Mouse (Mus musculus): Measurements from ENCODE around the gene Kctd12.

Gene Kctd12

DNA sequence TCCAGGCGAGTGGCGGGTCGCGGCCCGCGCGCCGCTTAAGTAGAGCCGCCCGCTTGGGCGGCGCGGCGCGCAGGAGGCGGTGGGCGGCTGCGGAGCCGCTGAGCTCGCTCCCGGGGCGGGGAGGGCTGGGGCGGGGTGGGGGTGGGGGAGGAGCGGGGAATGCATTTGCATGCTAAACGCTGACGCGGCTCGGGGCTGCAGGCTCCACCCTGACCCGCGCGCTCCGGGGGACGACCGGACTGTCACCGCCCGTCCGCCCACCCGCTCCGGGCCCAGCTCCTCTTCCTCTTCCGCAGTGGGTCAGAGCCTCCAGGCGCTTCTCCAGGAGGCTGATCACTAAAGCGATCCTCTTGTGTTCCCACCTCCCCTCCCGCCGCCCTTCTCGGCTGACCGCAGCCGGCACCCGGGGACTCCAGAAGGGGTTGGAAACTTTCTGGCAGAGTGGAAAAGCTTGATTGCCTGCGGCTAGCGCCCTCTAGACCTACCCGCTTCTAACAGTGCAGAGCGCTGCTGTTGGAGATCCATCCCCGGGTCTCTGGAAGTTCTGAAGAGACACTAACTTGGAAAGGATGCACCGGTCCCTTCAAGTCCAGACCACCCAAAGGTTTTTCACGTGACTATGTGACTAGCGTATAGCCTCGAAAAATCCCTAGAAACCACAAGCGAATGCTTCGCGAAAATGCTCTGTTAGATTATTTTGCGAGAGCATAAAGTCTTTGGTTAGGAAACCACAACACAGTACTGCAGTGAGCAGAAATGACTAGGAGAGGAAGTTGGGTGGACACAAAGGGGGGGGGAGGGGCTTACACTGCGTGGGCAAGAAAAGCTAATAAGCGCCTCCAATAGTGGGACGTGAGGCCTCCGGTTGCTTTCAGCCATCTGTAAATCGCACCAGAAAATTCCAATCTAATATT is at the start of gene Kctd12:
Gene Kctd12 (minus strand): TSS at position 11 of the 914 bp plus-strand sequence.
- DNase-seq (ENCODE audit: low spot score), result peak; percentile 45

DNA sequence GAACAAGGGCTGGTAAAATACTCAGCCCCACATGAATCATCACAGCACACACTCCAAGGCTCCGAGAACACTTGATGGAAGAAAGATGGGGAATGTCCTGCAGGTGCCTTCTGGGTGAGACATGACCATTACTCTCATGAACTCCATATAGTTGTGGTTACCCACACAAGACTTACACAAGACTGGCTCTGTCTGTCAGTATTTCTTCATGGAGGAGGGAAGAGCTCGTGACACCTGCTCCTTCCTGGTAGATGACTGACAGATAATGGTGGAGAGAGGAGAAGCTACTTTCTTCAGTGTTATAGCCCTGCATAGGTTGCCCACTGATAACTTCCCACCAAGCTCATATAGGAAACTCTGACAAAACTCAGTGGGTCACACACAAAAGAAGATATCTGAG is 46.8 kb upstream of the Kctd12 start:
- no peak for DNase-seq (ENCODE audit: low spot score)

DNA sequence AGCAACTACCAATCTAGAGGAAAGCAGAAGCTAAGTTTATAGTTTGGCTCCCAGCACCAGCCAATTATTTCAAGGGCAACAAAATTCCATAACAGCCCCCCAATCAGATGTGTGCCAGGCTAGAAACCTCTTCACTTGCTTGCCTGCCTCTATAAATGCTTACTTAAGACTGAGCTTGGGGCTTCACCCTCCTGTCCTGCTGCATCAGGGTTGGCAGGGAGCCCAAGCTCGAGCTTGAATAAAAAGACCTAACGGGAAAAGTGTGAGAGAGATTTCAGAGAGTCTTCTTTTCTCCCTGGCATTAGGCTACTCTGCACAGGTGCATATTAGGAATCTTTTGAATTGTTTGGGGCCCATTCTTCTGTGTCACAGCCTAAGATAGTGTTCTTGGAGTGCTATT is 37.6 kb upstream of the Kctd12 start:
- no peak for DNase-seq (ENCODE audit: low spot score)

DNA sequence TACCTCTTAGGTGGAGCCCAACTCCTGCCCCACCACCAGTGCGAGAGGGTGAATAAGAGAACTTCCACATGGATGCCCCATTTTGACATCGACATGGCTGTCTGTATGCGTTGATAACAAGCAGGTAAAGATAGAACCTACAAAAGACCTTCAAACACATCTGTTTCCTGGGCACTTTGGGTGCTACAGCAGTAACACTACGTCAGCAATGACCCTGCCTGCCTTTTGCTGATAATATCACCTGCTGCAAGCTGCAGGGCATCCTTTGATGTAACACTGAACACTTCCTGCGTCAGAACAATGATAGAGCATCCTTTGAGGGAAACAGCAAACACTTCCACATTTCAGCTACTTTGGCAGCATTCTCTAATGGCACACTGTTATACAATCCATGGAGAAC is 34.6 kb upstream of the Kctd12 start:
- DNase-seq (ENCODE audit: low spot score), result no peak

DNA sequence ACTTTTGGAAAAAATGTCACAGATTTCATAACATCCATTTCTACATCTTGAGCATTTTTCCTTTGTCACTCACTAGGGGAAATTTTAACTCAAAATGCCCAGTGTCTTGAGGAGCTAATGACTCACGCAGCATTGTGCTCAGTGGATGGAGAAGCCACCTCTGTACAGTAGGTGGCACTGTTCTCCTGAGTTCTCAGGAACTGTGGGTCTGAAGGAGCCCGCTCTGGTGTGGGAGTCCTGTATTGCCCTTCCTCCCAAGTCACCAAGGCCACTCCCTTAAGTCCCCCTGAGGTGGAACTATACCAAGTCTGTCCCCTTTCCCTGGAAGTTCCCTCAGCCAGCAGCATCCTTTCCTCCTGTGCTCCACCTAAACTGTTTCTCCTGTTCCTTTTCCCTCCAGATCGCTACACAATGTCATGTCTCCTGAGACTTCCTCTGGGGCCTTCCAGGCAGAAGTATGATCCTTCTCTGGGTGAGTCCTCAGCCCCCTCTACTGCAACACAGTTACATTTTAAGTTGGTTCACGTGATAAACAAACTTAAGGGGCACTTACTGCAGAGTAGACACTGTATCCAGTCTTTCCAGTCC is 30.2 kb upstream of the Kctd12 start:
- peak; percentile 46 for DNase-seq (ENCODE audit: low spot score)

DNA sequence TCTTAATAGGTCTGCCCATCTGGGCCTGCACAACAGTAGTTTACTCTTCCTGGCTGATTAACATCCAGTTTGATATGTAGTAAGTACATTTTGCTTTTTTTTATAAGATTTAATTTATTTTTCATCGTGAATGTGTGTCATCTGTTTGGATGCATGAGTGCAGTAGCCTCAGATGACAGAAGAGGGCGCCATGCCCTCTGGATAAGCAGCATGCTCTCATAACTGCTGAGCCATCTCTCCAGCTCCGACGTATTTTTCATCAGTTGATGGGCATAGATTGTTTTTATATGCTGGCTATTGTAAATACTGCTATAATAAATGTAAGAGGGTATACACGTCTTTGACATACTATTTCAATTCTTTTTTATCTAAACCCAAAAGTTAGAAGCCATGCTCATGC is 29.3 kb upstream of the Kctd12 start:
- DNase-seq (ENCODE audit: low spot score), result peak; percentile 7

DNA sequence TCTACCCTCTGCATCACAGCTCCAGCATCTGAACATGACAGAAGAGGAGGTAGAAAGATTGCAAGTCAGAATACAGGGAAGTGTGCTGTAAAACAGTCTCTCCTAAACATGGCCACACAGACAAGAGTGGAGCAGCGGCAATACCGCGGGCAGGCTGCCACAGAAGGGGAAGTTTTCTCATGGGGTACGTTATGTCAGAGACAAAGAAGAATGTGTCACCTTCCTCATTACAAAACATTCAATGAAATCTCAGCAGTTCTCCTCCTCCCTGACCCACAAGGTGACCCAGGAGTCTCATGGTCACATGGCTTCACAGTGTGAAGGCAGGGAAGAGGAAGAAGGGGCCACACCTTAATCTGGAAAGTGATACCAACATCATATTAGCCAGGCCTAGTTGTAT is 25.3 kb upstream of the Kctd12 start:
- no peak for DNase-seq (ENCODE audit: low spot score)

DNA sequence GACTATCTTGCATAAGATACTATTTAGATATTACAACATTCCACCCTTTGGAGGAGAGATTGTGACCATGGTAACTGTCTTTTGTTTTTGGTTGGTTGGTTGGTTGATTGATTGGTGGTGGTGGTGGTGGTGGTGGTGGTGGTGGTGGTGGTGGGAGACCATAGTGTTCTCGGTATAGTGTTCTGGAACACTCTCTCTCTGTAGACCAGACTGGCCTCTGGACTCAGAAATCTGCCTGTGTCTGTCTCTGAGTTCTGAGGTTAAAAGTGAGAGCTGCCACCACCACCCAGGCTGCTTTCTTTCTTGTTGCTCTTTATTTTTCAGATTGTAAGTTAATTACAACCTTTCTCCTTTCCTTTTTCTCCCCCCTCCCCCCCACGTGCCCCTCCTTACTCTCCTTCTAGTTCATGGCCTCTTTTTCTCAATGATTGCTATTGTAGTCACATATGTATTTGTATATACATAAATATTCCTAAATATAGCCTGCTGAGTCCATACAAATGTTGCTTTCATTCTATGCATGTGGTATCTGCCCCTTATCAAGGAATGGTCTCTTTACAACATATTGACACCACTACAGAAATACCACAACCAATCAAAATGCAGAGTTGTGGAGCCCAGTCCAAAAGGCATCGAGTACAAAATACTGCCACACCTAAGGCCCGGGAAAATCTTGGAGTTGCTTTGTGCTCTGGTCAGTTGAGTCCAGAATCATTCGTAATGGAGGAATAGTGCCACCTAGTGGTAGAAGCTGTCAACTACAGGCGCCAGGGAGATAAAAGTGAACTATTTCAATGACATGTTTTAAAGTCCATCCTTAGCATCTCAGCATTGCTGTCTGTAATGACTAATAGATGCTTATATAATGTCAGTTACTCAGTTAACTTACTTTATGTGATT is 12.5 kb upstream of the Kctd12 start:
- DNase-seq (ENCODE audit: low spot score), result peak; percentile 46

DNA sequence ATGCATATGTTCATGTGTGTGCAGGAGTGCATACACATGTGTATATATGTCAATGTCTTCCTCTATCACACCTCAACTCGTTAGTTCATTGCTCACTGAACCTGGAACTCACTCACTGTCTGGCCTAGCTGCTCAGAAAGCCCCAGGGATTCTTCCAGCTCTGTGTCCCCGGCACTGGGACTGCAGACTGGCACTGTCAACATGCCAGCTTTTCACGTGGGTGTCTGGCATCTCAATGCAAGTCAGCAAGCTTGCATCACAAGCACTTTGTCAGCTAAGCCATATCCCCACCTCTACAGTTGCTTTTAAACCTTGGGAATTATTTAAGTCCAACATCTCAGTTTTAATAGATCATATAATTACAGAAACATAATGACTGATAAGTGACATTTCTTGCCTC is 8.3 kb upstream of the Kctd12 start:
- DNase-seq (ENCODE audit: low spot score), result no peak

DNA sequence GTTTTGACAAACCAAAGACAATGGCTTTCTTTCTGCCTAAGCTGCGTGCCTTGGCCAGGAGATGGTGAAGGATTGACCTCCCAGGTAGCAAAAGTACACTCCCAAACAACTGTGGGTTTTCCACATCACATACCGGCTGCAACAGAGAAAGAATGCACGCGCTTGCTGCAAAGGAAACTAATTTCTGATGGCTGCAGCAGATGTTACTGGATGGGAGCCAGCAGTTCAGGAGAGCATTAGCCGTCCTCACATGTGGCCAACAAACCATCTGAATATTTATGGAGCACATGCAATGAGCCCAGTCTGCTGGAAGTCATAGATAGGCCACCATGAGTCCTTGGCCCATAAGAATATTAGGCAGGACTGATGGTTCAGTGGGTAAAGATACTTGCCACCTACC is 7.4 kb upstream of the Kctd12 start:
- DNase-seq (ENCODE audit: low spot score), result no peak

DNA sequence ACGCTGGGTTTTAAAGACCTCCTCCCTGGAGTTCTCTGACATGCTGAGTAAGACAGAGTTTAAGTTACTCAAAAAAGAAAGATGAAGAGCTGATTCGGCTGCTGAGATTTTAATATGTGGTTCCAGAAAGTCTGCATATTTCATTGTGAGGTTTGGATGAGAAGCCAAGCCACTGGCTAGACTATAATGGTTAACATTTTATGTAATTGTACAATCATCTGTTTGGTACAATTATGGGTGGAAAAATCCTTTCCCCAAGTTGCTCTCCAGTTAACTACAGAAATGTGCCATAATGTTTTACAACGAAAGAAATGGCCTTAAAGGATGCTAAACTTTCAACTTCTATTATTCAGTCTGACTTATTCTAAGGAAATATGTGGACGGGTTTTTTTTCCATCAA is 6.8 kb upstream of the Kctd12 start:
- no peak for DNase-seq (ENCODE audit: low spot score)

DNA sequence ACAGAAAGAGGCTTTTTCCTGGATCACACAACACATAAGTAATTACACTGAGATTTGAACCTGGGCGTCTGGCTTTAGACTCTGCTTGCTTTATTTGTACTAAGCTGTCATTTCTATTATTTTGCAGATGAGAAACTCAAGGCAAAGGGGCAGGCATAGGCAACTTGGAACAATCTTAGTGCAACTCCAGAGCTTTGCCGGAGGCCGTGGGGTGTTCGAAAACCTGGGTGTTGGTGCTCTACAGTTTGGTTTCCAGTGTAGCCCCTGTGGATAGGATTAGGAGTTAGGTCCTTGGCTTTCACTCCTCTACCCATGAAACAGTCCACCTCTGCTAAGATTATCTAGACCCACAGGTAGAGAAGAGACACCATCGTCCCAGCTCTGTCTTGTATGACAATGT is 5.2 kb upstream of the Kctd12 start:
- DNase-seq (ENCODE audit: low spot score), result no peak

DNA sequence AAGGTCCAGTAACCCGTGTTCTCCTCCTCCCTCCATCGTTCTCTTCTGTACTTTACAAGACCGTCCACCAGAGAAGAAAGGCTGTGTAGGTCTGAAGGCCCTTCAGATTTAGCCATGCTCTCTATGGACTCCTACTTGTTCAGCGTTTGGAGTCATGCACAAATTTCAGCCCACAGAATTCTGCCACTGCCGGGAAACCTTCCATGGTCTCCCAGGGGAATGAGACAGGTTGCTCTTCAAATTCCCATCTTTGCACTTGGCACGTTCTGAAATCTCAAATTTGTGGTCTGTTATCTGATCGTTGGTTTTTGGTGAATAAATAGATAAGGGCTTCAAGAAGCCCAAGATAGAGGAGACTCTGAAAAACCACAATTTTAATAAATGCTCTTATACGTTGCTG is 1.2 kb upstream of the Kctd12 start:
- DNase-seq (ENCODE audit: low spot score), result no peak

DNA sequence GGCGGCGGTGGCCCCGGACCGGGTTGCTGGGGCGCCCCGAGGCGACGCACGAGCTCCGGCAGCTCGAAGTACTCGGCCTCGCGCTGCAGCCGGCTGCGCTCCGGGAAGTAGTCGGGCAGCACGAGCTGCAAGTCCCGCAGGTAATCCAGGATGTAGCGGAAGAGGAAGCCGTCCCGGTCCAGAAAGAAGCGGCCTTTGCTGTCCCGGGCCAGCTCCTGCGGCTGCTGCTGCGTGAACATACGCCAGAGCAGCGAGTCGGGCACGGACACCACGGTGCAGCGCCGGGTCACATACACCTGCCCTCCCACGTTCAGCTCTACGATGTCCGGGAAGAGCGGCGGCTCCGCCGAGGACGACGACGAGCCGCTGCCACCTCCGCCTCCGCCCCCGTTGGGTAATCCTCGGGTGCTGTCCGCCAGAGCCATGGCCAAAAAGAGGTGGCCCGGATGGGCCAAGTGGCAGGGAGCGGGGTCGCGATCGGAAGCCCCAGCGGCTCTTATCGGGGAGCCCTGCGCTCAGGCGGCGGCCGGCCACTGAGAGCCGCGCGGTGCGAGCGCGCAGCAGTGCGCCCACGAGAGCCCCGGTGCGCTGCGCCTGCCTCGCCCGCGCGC is 316 bp downstream of the Kctd12 start:
- DNase-seq (ENCODE audit: low spot score), result peak; percentile 19

DNA sequence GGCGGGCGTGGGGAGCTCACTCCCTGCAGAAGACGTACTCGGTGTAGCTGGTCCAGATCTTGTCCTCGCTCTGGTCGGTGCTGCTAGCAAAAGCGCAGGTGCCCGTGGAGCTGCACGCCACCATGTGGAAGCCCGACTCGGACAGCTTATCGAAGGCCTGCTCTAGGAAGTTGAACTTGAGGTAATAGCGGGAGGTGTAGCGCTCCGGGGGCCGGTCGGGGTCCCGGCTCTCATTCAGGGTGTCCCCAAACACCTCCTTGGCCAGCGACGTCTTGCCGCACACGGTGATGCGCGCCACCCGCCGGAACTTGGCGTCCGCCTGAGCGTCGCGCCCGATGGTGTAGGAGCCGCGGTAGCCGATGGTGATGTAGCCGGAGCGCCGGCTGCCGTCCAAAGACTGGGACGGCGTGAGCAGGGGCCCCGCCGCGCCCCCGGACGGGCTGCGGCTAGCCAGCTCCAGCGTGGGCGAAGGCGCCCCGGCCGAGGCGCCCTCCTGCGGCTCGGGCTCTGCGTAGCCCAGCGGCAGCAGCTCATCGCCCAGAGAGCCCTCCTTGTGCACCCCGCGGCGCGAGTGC is 909 bp downstream of the Kctd12 start:
- peak; percentile 52 for DNase-seq (ENCODE audit: low spot score)

DNA sequence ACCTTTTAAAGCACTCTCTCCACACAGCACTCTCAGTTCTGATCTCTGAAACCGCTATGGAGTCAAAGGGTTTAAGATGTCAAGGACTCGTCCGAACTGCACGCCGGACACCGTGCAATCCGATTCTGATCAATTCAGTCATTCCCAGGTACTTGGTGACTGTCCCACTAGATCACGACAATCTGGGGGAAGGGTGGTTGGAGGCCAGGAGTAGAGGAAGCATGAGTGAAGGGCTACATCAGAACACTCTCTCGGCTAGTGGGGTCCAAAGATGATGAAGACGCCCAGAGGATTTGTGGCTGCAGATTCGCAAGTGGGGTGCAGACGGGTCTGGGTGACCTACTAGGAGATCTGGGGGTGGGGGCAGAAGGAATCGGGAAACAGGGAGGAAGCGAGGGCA is 1.5 kb downstream of the Kctd12 start:
- DNase-seq (ENCODE audit: low spot score), result no peak

DNA sequence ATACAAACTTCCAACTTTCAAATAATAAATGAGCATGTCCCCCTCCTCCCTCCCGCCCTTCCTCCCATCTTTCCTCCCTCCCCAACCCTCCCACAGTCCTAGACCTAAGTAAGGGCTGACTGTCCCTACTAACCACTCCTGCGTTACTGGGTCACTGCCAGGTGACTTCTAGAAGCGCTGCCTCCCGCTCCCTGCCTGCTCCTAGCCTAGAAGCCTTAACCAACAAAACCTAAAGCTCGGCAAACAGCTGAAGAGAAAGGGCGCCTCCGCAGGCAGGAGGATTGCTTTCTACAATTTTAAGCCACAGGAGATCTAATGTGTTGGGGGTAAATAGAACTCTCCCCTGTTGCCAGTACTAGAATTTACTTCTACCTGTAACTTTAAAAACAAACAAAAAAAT is 2.0 kb downstream of the Kctd12 start:
- no peak for DNase-seq (ENCODE audit: low spot score)

DNA sequence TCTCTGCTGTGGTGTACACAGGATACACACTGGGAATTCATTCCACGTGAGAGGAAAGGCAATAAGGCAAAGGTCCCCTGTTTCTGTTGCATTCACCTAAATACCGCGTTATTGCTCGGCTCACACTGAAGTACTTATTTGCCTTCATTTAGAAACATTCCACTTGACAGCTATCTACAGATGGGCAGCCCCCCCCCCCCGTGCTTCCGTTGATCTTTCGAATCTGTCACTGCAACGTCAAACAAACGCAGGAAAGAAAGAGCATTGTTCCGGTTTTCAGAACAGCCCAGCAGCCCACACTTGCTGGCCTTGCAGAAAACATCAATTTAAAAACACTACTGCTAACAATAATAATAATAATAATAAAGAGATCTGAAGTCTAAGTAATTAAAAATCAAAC is 2.6 kb downstream of the Kctd12 start:
- no peak for DNase-seq (ENCODE audit: low spot score)

DNA sequence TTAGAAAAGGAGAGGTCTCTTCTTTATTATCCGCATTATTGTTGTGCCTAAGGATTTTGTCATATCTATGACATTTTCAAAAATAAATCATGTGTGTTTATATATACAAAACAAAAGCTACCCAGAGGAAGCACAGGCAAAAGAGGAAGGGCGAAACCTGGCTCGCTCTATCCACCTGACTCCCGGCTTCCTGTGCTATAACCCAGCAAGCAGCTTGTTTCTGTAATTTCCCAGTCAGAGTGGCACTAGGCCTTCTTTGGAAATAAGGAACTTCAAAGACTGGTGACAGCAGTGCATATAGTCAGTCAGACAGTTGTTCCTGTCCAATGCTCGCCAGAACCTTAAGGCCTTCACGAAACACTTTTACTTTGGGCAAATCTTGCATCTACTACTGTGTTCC is 6.6 kb downstream of the Kctd12 start:
- no peak for DNase-seq (ENCODE audit: low spot score)

DNA sequence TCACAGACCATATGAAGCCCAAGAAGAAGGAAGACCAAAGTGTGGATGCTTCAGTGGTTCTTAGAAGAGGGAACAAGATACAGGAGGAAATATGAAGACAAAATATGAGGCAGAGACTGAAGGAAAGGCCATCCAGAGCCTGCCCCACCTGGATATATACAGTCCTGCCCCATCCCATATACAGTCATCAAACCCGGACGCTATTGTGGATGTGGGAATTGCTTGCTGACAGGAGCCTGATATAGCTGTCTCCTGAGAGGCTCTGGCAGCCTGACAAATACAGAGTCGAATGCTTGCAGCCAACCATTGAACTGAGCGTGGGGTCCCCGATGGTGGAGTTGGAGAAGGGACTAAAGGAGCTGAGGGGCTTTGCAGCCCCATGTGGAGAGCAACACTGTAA is 13.6 kb downstream of the Kctd12 start:
- no peak for DNase-seq (ENCODE audit: low spot score)

DNA sequence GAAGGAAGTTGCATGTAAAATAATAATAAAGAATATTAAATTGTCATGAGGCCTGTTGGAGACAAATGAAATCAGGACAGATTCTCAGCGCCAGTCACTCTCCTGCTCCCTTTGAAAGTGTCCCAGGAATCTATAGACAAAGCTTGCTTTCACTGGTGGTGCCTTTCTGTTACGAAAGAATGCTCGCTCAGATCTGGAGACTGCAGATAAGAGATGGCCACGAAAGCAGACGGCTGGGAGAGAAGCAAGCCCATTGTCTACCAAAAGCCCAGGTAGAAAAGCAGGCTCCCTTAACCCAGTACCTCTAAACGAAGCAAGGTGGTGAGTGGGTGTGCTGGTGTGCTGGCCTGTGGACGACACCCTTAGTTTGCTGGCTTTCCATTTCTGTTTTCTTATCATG is 16.2 kb downstream of the Kctd12 start:
- no peak for DNase-seq (ENCODE audit: low spot score)

DNA sequence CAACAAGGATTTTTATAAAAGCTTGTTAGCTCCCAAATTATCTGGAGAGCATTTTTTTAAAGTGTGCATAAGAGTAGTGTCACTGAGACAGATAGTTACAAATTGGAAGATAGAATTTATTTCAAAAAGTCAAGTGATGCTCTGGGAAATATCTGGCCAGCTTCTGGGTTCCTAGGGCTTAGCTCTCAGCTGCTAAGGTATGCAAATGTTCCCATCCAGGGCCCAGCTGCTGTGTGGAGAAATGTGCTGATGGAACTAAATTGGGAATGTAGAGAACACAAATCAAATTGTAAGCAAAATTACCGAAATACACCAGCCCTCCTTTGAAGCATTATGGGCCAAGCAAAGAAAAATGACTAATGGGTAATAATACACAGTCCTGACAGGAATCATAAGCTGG is 16.6 kb downstream of the Kctd12 start:
- no peak for DNase-seq (ENCODE audit: low spot score)

Measured in left cerebral cortex, adult 11 months (tissue).